Mouse (Mus musculus): ENCODE results near the gene Cd164l2. TPM values are rescaled to one million over a fixed set of nuclear protein-coding genes. Genes with fewer than 3 reads are reported as not detected.

Cd164l2 gene
- polyA plus RNA-seq, 1 experiment from 2014 or later, result 2.3 TPM

DNA sequence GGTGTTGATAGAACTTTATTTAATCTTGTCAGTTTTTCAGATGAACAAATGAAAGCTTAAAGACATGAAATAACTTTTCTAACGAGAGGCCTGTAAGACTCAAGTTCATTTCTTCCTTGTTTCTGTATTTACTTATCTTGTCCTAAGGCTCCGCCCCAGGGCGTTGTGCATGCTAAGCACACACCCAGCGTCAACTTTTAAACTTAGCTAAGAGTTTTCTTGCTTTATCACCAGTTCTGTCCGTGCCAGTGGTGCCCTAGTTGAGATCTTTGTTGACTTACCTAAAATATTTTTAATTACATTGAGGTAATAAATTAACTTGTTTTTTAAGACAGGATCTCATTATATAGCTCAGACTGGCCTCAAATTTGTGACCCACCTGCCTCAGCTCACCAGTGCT is 33.6 kb upstream of the Cd164l2 start:
- Histone ChIP-seq H3K27ac (no peak overlapping the region), H3K9ac (no peak overlapping the region), H3K9me3 (replicated peaks) (no peaks in the 10 kb centered on the region), H3K27me3 (no peaks in the 10 kb centered on the region), H3K4me1 (peaks cover 21% of the 10 kb centered on the region), H3K36me3 (peaks cover 8% of the 10 kb centered on the region; the same call in 1 of the 2 replicates), H3K4me3 (no peak overlapping the region), H3K4me2 (replicated peaks) (no peak overlapping the region)
- WGBS, result 95% methylated on average over 5 of the region's 5 CpGs
- no peak for ATAC-seq (ENCODE audit: low FRiP score)

DNA sequence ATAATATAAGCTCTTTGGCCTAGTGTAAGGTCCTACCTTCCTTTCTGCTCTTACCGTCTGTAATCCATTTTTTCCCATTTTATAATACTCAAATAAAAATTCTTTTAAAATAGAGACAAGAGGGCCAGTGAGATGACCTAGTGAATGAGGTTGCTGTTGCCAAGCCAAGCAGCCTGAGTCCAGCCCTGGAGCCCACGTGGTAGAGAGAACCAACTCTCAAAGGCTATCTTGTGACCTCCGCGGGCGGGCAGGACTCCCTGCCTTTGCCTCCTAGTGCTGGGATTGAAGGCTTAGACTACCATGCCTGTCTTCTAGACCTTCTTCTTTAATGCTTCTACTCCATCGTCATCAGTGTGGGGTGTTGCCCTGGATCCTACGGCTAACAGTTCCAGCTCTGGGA is 32.7 kb upstream of the Cd164l2 start:
- peaks cover 8% of the 10 kb centered on the region; the same call in 1 of the 2 replicates for H3K36me3 ChIP-seq
- H3K4me1 ChIP-seq, result peaks cover 23% of the 10 kb centered on the region
- H3K9me3 ChIP-seq (replicated peaks), result no peaks in the 10 kb centered on the region
- 92% methylated on average over 7 of the region's 7 CpGs for WGBS
- no peaks in the 10 kb centered on the region for H3K27me3 ChIP-seq
- no peak overlapping the region for H3K4me2 ChIP-seq (replicated peaks)
- ATAC-seq (ENCODE audit: low FRiP score), result no peak
- H3K9ac ChIP-seq, result no peak overlapping the region
- H3K4me3 ChIP-seq, result no peak overlapping the region
- H3K27ac ChIP-seq, result no peak overlapping the region

GRCm38 (mm10) chr4:133182439-133183033 is 29.4 kb upstream of the Cd164l2 start:
- no peak overlapping the region for H3K4me3 ChIP-seq
- no peaks in the 10 kb centered on the region for H3K9me3 ChIP-seq (replicated peaks)
- WGBS, result 95% methylated on average over 8 of the region's 8 CpGs

GRCm38 (mm10) chr4:133184031-133184897 is 27.7 kb upstream of the Cd164l2 start:
- no peak for ATAC-seq (ENCODE audit: low FRiP score)
- Histone ChIP-seq H3K4me1 (peaks cover 12% of the 10 kb centered on the region), H3K4me2 (replicated peaks) (no peak overlapping the region), H3K27ac (peak overlapping the region; percentile 71), H3K9ac (no peak overlapping the region), H3K4me3 (no peak overlapping the region), H3K36me3 (peaks cover 37% of the 10 kb centered on the region), H3K27me3 (no peaks in the 10 kb centered on the region), H3K9me3 (replicated peaks) (no peaks in the 10 kb centered on the region)
- 59% methylated on average over 14 of the region's 14 CpGs for WGBS

More at GRCm38 (mm10) chr4:133182439-133183033, 29.4 kb upstream of the Cd164l2 start:
- peaks cover 12% of the 10 kb centered on the region for H3K4me1 ChIP-seq
- peaks cover 24% of the 10 kb centered on the region for H3K36me3 ChIP-seq
- H3K27me3 ChIP-seq, result no peaks in the 10 kb centered on the region
- H3K9ac ChIP-seq, result no peak overlapping the region
- ATAC-seq (ENCODE audit: low FRiP score), result no peak
- no peak overlapping the region for H3K27ac ChIP-seq
- no peak overlapping the region for H3K4me2 ChIP-seq (replicated peaks)

GRCm38 (mm10) chr4:133184898-133185665 is 26.8 kb upstream of the Cd164l2 start:
- Histone ChIP-seq H3K4me2 (replicated peaks) (no peak overlapping the region), H3K9me3 (replicated peaks) (no peaks in the 10 kb centered on the region), H3K4me3 (no peak overlapping the region), H3K4me1 (peaks cover 12% of the 10 kb centered on the region), H3K27me3 (no peaks in the 10 kb centered on the region), H3K27ac (peak overlapping the region; percentile 71), H3K36me3 (peaks cover 40% of the 10 kb centered on the region), H3K9ac (peak overlapping the region; percentile 33; the same call in 1 of the 2 replicates)
- no peak for ATAC-seq (ENCODE audit: low FRiP score)
- 51% methylated on average over 15 of the region's 15 CpGs for WGBS

DNA sequence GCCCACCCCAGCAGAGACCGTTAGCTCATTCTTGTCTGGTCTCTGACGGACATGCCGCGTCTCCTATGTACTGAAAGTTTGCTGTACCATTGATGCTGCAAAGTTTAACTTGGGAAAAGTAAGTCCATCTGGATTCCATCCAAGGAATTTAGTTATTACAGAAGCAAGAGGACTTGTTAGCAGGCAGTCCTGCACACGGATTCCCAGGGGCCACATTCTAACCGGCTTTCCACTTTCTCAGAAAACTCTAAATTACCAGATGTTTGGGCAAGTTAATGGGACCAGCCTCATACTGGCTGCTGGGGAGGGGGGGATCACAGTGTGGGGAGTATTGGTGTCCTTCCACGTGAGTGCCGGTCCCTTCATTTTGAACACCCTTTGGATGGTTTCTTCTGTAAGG is 26.0 kb upstream of the Cd164l2 start:
- Histone ChIP-seq H3K4me2 (replicated peaks) (no peak overlapping the region), H3K9ac (no peak overlapping the region), H3K9me3 (replicated peaks) (no peaks in the 10 kb centered on the region), H3K36me3 (peaks cover 46% of the 10 kb centered on the region), H3K4me3 (no peak overlapping the region), H3K27me3 (no peaks in the 10 kb centered on the region), H3K4me1 (peaks cover 12% of the 10 kb centered on the region), H3K27ac (peak overlapping the region; percentile 71)
- ATAC-seq (ENCODE audit: low FRiP score), result no peak
- 79% methylated on average over 8 of the region's 8 CpGs for WGBS

GRCm38 (mm10) chr4:133186856-133187255 is 25.1 kb upstream of the Cd164l2 start:
- peaks cover 56% of the 10 kb centered on the region for H3K36me3 ChIP-seq
- peaks cover 12% of the 10 kb centered on the region for H3K4me1 ChIP-seq
- H3K9ac ChIP-seq, result no peak overlapping the region
- H3K4me2 ChIP-seq (replicated peaks), result no peak overlapping the region
- no peaks in the 10 kb centered on the region for H3K9me3 ChIP-seq (replicated peaks)
- H3K4me3 ChIP-seq, result no peak overlapping the region
- no peak for ATAC-seq (ENCODE audit: low FRiP score)
- 95% methylated on average over 5 of the region's 5 CpGs for WGBS
- no peak overlapping the region for H3K27ac ChIP-seq
- no peaks in the 10 kb centered on the region for H3K27me3 ChIP-seq

GRCm38 (mm10) chr4:133189396-133189795 is 22.5 kb upstream of the Cd164l2 start:
- H3K4me3 ChIP-seq, result no peak overlapping the region
- WGBS, result 74% methylated on average over 10 of the region's 10 CpGs
- no peak overlapping the region for H3K9ac ChIP-seq
- H3K27ac ChIP-seq, result no peak overlapping the region
- H3K4me2 ChIP-seq (replicated peaks), result no peak overlapping the region
- H3K27me3 ChIP-seq, result no peaks in the 10 kb centered on the region
- H3K36me3 ChIP-seq, result peaks cover 75% of the 10 kb centered on the region
- peaks cover 8% of the 10 kb centered on the region for H3K4me1 ChIP-seq
- ATAC-seq (ENCODE audit: low FRiP score), result no peak
- H3K9me3 ChIP-seq (replicated peaks), result no peaks in the 10 kb centered on the region

GRCm38 (mm10) chr4:133194482-133194881 is 17.4 kb upstream of the Cd164l2 start:
- Histone ChIP-seq H3K4me3 (no peak overlapping the region), H3K4me1 (peaks cover 35% of the 10 kb centered on the region), H3K9me3 (replicated peaks) (no peaks in the 10 kb centered on the region), H3K27ac (no peak overlapping the region), H3K4me2 (replicated peaks) (no peak overlapping the region), H3K36me3 (peaks cover 58% of the 10 kb centered on the region), H3K27me3 (no peaks in the 10 kb centered on the region), H3K9ac (no peak overlapping the region)
- WGBS, result 82% methylated on average over 11 of the region's 11 CpGs
- no peak for ATAC-seq (ENCODE audit: low FRiP score)

- Histone ChIP-seq H3K9me3 (replicated peaks) (no peaks in the 10 kb centered on the region), H3K27me3 (0 out of 2 replicates have a peak, but pooled peaks cover 3% of the 10 kb centered on the region), H3K4me3 (no peak overlapping the region), H3K4me2 (replicated peaks) (no peak overlapping the region), H3K27ac (no peak overlapping the region), H3K36me3 (peaks cover 55% of the 10 kb centered on the region), H3K9ac (no peak overlapping the region), H3K4me1 (peaks cover 41% of the 10 kb centered on the region)
- no peak for ATAC-seq (ENCODE audit: low FRiP score)
- 86% methylated on average over 4 of the region's 4 CpGs for WGBS
Observed at GRCm38 (mm10) chr4:133195014-133195413, 16.9 kb upstream of the Cd164l2 start.

GRCm38 (mm10) chr4:133196136-133196535 is 15.8 kb upstream of the Cd164l2 start:
- Histone ChIP-seq H3K4me1 (peaks cover 52% of the 10 kb centered on the region), H3K27me3 (0 out of 2 replicates have a peak, but pooled peaks cover 3% of the 10 kb centered on the region), H3K27ac (no peak overlapping the region), H3K4me2 (replicated peaks) (no peak overlapping the region), H3K4me3 (no peak overlapping the region), H3K9ac (no peak overlapping the region), H3K9me3 (replicated peaks) (no peaks in the 10 kb centered on the region), H3K36me3 (peaks cover 46% of the 10 kb centered on the region)
- no peak for ATAC-seq (ENCODE audit: low FRiP score)
- WGBS, result 90% methylated on average over 2 of the region's 2 CpGs

DNA sequence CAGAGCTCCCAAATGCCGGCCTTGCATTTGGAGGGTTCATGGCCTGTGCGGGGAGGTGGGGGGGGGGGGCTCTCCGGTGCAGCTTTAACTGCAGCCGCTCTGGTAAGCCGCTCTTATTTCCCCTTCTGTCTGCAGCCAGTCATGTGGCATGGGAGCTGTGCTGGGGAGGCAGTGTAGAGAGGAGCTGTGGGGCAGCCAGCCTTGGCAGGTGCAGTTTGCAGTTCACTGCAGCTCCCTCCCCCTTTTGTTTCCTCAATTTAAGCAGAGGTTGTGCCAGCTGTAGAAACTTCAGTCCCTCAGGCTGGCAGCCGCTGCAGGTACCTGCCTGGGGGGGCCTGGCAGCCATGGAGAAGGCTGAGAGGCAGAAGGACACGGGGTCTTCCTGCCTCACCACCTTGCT is 15.1 kb upstream of the Cd164l2 start:
- Histone ChIP-seq H3K27me3 (0 out of 2 replicates have a peak, but pooled peaks cover 3% of the 10 kb centered on the region), H3K4me1 (peaks cover 55% of the 10 kb centered on the region), H3K9me3 (replicated peaks) (no peaks in the 10 kb centered on the region), H3K27ac (peak overlapping the region; percentile 76), H3K36me3 (peaks cover 38% of the 10 kb centered on the region), H3K4me2 (replicated peaks) (no peak overlapping the region), H3K9ac (peak overlapping the region; percentile 36), H3K4me3 (no peak overlapping the region)
- WGBS, result 37% methylated on average over 7 of the region's 7 CpGs
- ATAC-seq (ENCODE audit: low FRiP score), result no peak
